Mouse (Mus musculus): ENCODE data around the gene Zfp160.
A peak's percentile ranks its signal among the peaks of the same experiment; 100 is the strongest.
"Not testable (repeated sequence)": the region's sequence is repeated elsewhere in the genome, so short reads cannot be mapped to it uniquely, and the experiment has no call there.

Gene Zfp160

DNA sequence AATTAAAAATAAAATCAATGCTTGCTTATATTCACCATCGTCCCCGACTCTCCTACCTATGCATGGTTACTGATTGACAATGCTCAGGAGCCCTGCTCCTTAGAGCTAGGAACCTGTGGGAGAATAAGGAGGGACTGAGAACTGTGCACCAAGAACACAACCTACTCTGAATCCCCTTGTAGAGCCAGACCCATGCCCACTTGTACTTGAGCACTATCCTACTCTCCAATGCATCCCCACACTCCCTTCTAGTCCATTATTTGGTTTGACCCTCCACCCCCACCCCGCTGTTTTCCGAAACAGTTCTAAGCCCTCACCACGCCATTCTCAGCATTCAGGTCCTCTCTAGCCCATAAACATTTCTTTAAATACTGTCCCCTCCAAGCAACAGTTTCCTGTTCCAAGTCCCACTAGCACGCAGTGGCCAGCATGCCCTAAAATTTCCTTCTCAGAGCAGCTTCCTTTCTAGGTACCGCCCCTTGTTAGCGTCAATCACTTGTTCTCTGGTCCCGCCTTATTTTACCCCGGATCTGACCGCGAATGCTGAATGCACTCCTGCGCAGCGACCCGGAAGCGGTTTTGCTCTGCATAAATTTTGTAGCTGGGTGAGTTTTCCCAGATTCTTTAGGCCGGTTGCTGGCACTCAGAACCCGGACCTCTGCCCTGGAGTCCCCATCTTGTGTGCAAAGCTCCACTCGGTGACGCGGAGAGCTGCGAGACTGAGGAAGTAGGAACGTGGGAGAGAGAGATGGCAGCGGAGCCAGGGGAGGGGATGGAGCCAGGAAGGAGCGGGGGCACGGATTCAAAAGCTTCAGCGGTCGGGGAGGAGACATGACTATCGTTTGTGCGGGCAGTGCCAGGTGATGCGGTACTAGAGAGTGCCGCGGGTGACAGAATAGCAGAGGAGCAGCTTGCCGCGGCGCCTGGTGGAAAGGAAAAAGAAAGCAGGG, at the start of gene Zfp160:
Gene Zfp160 (plus strand): TSS at position 522 of the 950 bp plus-strand sequence.
- DNase-seq (ENCODE audit: low spot score): peak; percentile 87

DNA sequence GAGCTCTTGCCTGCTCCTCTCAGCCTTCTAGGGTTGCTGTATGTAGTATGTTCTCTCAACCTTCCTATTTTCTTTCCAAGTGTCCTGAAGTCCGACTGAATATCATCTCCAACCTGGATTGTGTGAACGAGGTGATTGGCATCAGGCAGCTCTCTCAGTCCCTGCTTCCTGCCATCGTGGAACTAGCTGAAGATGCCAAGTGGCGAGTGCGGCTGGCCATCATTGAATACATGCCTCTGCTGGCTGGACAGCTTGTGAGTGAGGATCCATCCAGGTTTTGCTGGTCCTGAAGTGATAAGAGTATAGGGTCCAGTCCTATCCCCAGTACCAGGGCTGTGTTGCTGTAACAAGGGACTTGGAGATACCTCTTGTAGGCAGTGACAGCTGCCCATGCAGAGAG, 48.3 kb upstream of the Zfp160 start:
- no peak for DNase-seq (ENCODE audit: low spot score)

DNA sequence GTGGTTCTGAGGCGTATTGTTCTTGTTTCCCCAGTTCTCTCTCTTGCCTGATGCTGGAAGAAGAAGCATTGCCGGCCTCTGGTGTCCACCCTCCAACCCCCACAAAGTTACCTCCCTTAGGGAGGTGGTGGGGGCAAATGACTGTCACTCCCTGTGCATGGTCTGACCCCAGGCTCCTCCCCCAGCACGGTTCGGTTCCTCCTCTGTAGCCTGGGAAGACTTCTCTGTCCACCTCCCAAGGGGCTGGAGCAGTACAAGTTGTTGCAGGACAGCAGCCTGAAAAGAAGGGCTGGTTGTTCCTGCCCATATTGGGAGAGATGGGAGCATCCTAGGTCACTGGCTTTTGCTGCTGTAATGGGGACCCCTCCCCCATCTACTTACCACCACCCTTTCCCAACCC, 43.3 kb upstream of the Zfp160 start:
- no peak for DNase-seq (ENCODE audit: low spot score)

DNA sequence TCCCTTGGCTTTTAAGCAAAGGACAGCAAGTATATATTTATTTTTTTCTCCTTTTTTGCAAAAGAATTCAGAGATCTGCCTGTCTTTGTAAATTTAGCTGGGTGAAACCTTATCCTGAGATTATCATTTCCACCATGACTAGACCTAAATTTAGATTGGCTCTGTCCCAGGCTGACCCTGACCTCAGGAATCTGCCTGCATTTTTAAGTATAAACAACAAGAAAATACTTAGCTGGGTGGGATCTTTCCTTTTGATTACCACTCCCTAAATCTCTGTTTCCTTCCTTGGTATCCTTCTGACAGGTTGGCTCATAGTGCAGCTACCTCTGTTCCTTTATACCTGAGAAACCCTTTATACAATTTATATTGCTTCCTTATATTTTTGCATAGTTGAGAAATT, 42.0 kb upstream of the Zfp160 start:
- DNase-seq (ENCODE audit: low spot score): no peak

DNA sequence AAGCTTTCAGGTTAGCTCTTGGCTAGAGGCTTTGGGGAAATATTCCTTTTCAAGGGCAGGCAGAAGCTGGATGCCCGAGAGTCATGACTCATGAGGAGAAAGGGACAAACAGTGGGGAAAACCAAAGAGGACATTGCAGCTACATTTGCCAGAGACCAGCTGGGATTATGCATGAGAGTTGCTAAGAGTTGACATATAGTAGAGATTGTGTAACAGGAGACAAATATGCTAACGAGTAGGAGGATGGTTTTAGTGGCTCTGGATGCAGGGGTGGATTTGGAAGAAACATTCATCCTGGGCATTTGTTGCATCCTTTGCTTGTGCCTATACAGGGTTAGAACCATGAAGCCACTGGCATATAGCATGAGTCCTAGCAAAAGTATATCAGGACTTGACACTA, 15.0 kb upstream of the Zfp160 start:
- no peak for DNase-seq (ENCODE audit: low spot score)

DNA sequence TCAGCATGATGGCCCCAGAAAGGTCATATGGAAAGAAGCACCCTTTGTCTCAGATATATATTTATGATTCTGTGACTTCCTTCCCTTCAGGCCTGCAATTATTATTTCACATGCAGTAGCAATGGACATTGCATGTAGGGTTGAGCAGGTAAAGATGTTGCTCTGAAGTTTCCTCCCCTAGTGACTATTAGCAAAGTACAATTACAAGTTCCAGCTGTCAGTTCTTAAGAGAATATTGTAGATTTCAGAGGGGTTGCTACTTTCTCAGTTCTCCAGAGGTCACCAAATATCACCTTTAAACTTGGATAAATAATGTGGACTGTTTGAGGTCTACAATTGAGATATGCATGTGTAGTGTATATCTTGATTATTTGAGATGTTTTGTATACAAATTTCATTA, 12.3 kb upstream of the Zfp160 start, which contains the start of gene Vmn1r233:
Gene Vmn1r233 (minus strand): TSS at position 101 of the 400 bp plus-strand sequence.
- no peak for DNase-seq (ENCODE audit: low spot score)

DNA sequence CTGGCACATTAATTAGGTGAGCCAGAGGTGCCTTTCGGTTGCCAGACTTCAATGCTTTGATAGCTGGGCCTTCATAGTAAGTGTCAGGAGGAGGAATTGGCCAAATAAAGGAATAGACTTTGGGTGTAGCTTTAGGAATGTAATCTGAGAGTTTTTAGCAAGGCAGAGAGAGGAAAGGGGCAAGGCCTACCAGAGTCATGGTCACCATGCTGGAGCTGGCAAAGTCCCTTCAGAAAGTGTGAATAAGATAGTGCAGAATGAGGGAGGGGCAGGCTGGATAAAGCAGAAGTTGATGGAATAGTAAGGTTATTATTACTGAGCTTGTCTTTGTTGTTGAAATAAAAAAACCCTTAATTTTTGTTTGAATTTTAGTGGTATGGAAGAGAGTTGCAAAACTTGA, 1.0 kb downstream of the Zfp160 start:
- no peak for DNase-seq (ENCODE audit: low spot score)

DNA sequence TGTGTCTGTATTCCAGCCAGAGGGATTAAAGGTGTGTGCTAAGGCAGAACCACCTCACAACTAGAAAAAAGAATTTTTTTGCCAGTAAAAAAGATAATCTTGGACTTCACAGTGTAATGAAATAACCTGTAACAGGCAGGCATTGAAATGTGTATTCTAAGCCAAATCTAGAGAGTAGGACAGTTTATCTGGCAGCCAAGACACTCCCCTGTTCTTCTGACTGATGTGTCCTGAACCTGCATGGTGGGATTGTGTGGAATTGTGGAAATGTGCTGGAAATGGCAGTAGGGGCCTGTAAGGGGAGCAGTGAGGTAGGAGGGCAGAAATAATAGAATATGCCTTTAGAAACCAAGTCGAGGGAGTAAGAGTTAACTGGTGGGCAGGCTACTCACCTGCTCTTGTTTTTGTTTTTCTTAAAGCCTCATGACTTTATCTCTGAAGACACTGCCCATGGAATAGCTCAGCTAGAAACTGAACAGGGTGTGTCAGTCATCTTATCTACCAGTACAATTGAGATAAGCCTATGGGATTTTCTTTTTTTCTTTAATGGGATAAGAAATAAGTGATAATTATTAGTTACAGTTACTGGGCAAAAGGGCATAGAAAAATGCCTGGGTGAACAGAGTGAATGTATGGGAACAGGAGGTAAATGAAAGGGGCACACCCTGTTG, 9.8 kb downstream of the Zfp160 start:
- DNase-seq (ENCODE audit: low spot score): no peak

DNA sequence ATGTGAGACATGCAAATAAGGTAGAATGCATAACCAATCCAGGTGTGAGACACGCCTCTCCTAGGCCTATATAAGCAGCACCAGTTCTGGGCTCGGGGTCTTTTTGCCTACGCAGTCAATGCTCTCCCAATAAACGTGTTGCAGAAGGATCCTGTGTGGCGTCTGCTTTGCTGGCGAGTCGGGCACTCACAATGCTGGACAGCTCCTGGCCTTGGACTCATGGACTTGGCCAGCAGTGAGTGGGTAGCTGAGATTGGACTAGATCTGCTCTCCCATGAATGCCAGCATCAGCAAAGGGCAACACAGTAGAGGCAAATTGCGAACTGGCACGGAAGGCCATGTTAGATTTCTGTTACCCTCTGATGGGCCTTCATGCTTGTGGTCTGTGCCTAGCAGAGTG, 39.3 kb downstream of the Zfp160 start:
- not testable (repeated sequence) for DNase-seq (ENCODE audit: low spot score)

DNA sequence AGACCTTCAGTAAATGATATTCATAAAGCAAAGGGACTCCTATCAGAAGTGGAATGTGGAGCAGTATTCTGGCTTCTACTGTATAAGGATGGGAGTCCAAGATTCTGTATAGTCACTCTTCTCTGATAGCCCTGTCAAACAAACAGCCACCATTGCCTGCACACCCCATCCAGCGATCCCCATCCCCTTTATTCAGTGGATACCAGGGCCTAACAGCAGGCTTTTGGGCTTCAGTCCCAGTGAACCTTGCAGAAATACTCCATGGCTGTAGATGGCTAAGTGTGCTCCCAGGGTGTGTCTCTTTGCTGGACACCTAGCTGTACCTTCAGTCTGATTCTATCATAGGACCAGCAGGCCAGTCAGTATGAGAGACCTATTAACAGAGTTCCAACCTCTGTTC, 42.2 kb downstream of the Zfp160 start:
- DNase-seq (ENCODE audit: low spot score): no peak

DNA sequence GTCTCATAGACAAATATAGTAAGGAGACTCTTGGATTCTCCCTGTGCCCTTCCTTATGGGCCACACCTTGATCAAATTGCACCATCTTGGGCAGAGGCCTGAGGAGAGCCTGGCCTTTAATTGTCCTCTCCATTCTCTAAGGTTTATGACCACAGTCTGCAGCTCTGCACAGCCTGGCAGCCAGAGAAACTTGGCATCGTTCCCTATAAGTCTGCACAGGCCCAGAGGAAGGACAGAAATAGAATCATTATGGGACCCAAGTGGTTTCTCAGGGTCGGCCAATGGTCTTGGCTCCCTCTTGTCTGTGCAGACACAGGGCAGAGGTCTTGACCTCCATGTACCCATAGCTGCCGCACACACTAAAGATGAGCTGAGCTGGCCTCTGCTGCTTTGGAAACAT, 42.6 kb downstream of the Zfp160 start:
- not testable (repeated sequence) for DNase-seq (ENCODE audit: low spot score)

DNA sequence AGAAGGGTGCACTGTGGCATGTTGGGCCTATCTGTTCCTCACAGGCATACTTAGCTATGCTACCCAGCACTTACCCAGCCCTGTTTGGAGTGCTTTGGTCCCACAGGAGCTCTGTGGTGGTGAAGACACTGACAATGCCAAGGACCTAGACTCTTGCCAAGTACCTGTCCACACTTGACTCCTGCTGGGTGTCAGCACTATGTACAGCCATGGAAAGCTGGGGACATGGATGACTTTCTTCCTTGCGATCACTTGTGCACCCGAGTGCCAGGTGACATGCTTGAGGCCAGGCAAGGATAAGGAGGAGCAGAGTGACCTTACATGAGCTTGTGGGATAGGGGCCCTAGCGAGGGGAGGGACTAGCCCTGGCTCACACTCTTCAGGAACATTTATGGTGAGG, 43.2 kb downstream of the Zfp160 start:
- DNase-seq (ENCODE audit: low spot score): not testable (repeated sequence)

DNA sequence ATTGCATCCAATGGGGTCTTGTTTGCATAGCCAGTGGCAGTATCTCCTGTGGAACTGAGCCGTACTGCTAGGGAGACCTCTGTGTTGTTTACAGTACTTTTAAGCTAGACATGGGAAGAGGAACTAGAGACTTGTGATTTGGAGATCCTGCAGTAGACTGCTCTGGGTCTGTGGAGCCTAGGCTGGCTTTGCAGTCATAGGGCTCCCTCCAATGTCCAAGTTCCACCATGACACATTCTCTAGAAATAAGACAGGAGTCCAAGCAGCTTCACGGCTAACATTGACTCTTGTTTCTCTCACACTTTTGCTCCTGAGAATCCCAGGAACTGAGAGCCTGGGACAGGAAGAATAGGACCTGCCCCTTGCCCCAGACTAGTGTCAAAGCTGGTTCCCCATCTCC, 44.6 kb downstream of the Zfp160 start:
- DNase-seq (ENCODE audit: low spot score): no peak

DNA sequence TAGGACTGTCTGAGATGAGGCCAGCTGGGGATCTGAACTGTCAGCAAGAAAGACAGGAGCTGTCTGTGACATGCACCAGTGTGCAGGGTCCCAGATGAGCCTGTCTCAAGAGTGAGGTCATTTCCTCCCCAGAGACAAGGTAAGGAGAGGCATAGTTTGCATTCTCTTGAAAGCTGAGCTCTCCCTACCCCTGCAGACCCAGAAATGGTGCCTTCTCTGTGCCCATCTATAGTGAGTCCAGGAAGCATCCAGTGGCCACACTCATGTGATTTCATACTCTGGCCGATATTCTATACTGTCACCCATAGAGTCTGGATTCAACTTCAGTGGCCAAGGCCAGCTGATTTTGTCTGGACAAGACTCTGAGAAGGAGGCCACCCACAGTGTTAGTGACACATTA, 46.4 kb downstream of the Zfp160 start:
- DNase-seq (ENCODE audit: low spot score): not testable (repeated sequence)

DNA sequence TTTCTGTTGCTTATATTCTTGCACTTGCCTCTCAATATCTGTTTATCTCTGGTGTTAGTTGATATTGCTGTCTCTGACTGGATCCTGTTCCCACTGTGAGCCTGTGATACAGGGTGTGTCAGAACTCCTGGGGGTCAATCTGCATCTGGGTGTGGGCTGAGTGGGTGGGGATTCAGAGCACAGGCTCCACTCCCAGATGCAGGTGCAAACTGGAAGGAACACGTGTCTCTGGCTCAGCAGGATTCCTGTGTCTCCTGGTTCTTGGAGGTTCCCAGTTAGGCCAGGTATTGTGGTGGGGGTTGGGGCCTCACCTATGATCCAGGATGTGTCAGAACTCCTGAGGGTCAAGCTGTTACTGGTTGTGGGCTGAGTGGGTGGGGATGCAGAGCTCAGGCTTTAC, 56.8 kb downstream of the Zfp160 start:
- no peak for DNase-seq (ENCODE audit: low spot score)

DNA sequence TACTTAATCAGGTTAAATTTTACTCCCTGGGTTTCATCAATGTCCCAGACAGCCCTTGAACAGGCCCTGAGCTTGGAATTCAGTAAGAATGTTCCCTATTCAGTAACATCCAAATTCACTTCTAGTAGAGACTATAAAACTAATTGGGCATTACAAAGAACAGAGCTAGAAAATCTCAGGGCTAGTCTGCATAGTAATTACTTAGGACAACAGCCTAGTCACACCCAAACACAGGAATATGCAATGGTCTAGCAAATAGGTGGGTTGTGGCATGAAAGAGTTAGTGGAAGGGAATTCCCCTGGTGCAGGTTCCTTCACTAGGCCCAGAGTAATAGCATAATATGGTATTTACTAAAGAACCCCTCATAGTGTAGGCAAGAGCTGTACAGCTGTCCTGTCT, 58.3 kb downstream of the Zfp160 start:
- no peak for DNase-seq (ENCODE audit: low spot score)

DNA sequence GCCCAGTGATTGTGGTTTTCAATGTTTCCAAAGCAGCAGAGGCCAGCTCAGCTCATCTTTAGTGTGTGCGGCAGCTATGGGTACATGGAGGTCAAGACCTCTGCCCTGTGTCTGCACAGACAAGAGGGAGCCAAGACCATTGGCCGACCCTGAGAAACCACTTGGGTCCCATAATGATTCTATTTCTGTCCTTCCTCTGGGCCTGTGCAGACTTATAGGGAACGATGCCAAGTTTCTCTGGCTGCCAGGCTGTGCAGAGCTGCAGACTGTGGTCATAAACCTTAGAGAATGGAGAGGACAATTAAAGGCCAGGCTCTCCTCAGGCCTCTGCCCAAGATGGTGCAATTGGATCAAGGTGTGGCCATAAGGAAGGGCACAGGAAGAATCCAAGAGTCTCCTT, 60.7 kb downstream of the Zfp160 start:
- DNase-seq (ENCODE audit: low spot score): not testable (repeated sequence)

DNA sequence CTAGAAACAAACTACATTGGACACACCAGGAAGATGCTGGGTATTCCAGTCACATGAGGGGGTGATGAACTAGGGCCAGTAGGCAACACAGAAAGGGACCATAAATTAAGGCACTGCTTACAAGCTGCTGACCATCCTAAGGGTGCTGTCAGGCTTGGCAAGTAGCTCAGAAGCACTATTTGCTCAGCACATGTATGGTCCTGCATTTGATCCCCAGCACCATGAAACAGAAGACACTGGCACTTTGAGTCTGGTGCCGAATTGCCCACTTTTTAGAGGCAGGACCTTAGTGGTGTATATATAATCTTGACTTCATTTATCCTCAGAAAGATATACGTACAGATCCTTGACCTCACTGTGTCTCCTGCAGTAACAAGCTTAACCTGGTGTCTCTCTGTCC, 62.3 kb downstream of the Zfp160 start:
- not testable (repeated sequence) for DNase-seq (ENCODE audit: low spot score)

Measured in yolk sac, embryonic 10.5 days (tissue).